Mouse (Mus musculus): Measurements from ENCODE around the gene Evi5.
A peak's percentile ranks its signal among the peaks of the same experiment; 100 is the strongest.

Evi5 gene

GRCm38 (mm10) chr5:107873330-107873729 is 1.6 kb downstream of the Evi5 start:
- DNase-seq (ENCODE audit: low spot score in 2 of 2): no peak

- DNase-seq (ENCODE audit: low spot score in 2 of 2): no peak
Measured at GRCm38 (mm10) chr5:107869701-107870100, 5.2 kb downstream of the Evi5 start.

GRCm38 (mm10) chr5:107868905-107869424 is 5.9 kb downstream of the Evi5 start:
- peak; percentile 63 to 71 for DNase-seq (ENCODE audit: low spot score in 2 of 2)

- peak; percentile 49 to 62 for DNase-seq (ENCODE audit: low spot score in 2 of 2)
Measured at GRCm38 (mm10) chr5:107867970-107868904, 6.7 kb downstream of the Evi5 start.

GRCm38 (mm10) chr5:107866127-107867126 is 8.5 kb downstream of the Evi5 start:
- peak in 1 of 2 experiments; percentile 13 for DNase-seq (ENCODE audit: low spot score in 2 of 2)

- no peak for DNase-seq (ENCODE audit: low spot score in 2 of 2)
Measured at GRCm38 (mm10) chr5:107863971-107864370, 10.9 kb downstream of the Evi5 start.

GRCm38 (mm10) chr5:107858963-107859362 is 15.9 kb downstream of the Evi5 start:
- no peak for DNase-seq (ENCODE audit: low spot score in 2 of 2)

GRCm38 (mm10) chr5:107855546-107855945 is 19.4 kb downstream of the Evi5 start:
- DNase-seq (ENCODE audit: low spot score in 2 of 2): no peak

- DNase-seq (ENCODE audit: low spot score in 2 of 2): no peak
Measured at GRCm38 (mm10) chr5:107854556-107854955, 20.4 kb downstream of the Evi5 start.

- no peak for DNase-seq (ENCODE audit: low spot score in 2 of 2)
Measured at GRCm38 (mm10) chr5:107853807-107854206, 21.1 kb downstream of the Evi5 start.

- no peak for DNase-seq (ENCODE audit: low spot score in 2 of 2)
Measured at GRCm38 (mm10) chr5:107848964-107849363, 25.9 kb downstream of the Evi5 start.

GRCm38 (mm10) chr5:107847817-107848216 is 27.1 kb downstream of the Evi5 start:
- DNase-seq (ENCODE audit: low spot score in 2 of 2): no peak

- no peak for DNase-seq (ENCODE audit: low spot score in 2 of 2)
Measured at GRCm38 (mm10) chr5:107847349-107847748, 27.6 kb downstream of the Evi5 start.

- no peak for DNase-seq (ENCODE audit: low spot score in 2 of 2)
Measured at GRCm38 (mm10) chr5:107840549-107841238, 34.2 kb downstream of the Evi5 start.

GRCm38 (mm10) chr5:107838891-107839644 is 35.8 kb downstream of the Evi5 start:
- no peak for DNase-seq (ENCODE audit: low spot score in 2 of 2)

- no peak for DNase-seq (ENCODE audit: low spot score in 2 of 2)
Measured at GRCm38 (mm10) chr5:107834287-107834686, 40.6 kb downstream of the Evi5 start.

GRCm38 (mm10) chr5:107831351-107831750 is 43.6 kb downstream of the Evi5 start:
- DNase-seq (ENCODE audit: low spot score in 2 of 2): no peak

- no peak for DNase-seq (ENCODE audit: low spot score in 2 of 2)
Measured at GRCm38 (mm10) chr5:107829998-107830560, 44.8 kb downstream of the Evi5 start, which contains the start of gene Ube2d2b. Gene Ube2d2b, plus strand, starts transcription at chr5:107830099.

- no peak for DNase-seq (ENCODE audit: low spot score in 2 of 2)
Measured at GRCm38 (mm10) chr5:107822521-107822920, 52.4 kb downstream of the Evi5 start.

- no peak for DNase-seq (ENCODE audit: low spot score in 2 of 2)
Measured at GRCm38 (mm10) chr5:107814651-107815050, 60.3 kb downstream of the Evi5 start.
